Mouse (Mus musculus) olfactory bulb, adult 2 months (tissue): ENCODE results near the gene Naxd.

Source experiments
- CTCF ChIP-seq: fragments of 200-500 bp; IDR thresholded peaks from 2 replicates; pipeline ENCODE4 v1.5.1; 2012; ENCODE audit warnings: low read depth, mild to moderate bottlenecking, low read length, moderate library complexity; ENCODE audit not compliant: insufficient read depth
- POLR2A ChIP-seq: fragments of 200-500 bp; IDR thresholded peaks from 2 replicates; pipeline ENCODE4 v1.6.1; 2012; ENCODE audit warnings: mild to moderate bottlenecking, low read depth, low read length, moderate library complexity; ENCODE audit not compliant: insufficient read depth

- TF ChIP-seq CTCF (no peak), POLR2A (no peak)
Measured at GRCm38 (mm10) chr8:11487229-11487628, 10.1 kb upstream of the Naxd start.
